Mouse (Mus musculus): Measurements from ENCODE around the gene Ckap5. TPM values are rescaled to one million over a fixed set of nuclear protein-coding genes. Genes with fewer than 3 reads are reported as not detected.
A peak's percentile ranks its signal among the peaks of the same experiment; 100 is the strongest.
"Not testable (repeated sequence)": the region's sequence is repeated elsewhere in the genome, so short reads cannot be mapped to it uniquely, and the experiment has no call there.

Ckap5 gene
- polyA plus RNA-seq, 1 experiment from 2014 or later = 131 TPM

DNA sequence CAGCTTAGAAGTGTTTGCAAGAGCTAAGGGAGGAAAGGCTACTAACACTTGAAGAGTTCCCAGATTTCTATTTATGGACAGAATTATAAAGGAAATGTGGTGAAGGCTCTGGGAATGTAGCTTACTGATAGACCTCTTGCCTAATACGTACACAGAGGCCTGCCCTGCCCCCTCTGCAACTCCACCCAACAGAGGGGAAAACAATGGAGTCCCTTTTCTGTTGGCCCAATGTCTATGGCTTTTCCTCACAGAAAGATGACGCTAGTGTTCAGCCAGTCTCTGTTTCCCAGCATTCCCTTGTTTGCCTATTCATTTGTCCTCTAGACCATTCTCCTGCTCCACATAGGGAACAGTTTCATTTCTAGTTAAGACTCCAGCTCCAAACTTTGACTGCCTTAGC lies 9.4 kb upstream of the Ckap5 start:
- 39% methylated on average over 2 of the region's 2 CpGs for WGBS
- no peak overlapping the region for H3K27ac ChIP-seq
- no peak overlapping the region for H3K4me3 ChIP-seq (replicated peaks)
- no peaks in the 10 kb centered on the region for H3K4me1 ChIP-seq (replicated peaks)
- H3K9me3 ChIP-seq = no peaks in the 10 kb centered on the region
- peaks cover 12% of the 10 kb centered on the region for H3K36me3 ChIP-seq
- no peak for ATAC-seq (ENCODE audit: insufficient number of reproducible peaks, insufficient read depth, low FRiP score, low TSS enrichment, low read depth)
- no peak overlapping the region for H3K4me2 ChIP-seq
- no peak overlapping the region for H3K9ac ChIP-seq (replicated peaks)
- no peaks in the 10 kb centered on the region for H3K27me3 ChIP-seq

DNA sequence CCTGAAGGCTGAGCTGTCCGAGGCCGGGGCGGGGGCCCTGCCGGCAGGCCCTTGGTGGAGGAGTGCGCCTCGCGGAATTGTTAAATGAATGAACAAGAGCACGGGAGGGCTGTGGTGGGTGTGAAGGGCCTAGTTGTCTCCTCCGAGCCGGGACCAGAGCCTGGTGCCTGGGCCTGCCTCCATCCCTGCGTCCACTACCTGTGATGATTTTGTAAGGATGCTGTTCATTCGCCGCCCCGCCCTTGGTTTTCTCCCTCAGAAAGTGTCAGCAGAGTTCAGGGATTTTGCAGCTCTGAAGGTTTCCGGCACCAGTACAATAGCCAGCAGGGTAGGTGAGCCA lies 555 bp downstream of the Ckap5 start:
- 0% methylated on average over 15 of the region's 15 CpGs for WGBS
- Histone ChIP-seq H3K4me3 (replicated peaks) (peak overlapping the region; percentile 95), H3K9me3 (no peaks in the 10 kb centered on the region), H3K4me1 (replicated peaks) (no peaks in the 10 kb centered on the region), H3K4me2 (peak overlapping the region; percentile 69), H3K36me3 (peaks cover 17% of the 10 kb centered on the region), H3K27ac (peak overlapping the region; percentile 90), H3K9ac (replicated peaks) (peak overlapping the region; percentile 95), H3K27me3 (no peaks in the 10 kb centered on the region)
- ATAC-seq (ENCODE audit: insufficient number of reproducible peaks, insufficient read depth, low FRiP score, low TSS enrichment, low read depth) = peak; percentile 70

DNA sequence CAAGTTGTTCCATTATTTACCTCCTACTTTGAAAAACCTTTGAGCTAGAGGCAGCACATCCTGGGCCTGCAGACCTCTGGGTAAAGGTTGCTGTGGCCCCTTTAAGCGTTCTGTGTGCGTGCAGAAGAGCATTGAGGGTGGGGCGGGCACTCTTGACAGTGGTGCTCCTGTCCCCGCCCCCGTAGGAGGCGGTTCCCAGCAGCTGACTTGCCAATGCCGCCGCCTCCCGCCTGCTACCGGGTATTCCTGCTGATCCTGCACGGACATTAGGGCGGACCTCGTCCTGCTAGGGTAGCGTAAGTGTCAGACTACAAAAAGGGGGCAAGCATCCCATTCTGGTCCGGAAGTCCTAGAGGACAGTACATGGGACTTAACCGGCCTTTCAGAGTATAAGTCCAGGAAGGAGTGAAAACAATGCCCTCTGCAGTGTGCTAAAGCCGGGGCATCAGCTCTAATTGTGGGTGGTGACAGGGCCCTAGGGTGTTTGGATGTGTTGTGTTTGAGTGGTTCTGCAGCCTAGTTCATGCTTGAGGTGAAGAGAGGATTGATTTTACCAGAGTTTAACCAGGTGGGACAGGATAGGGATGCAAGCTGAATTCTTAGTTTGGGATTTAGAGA lies 11.1 kb downstream of the Ckap5 start:
- H3K4me1 ChIP-seq (replicated peaks) = peaks cover 5% of the 10 kb centered on the region; the same call in 1 of the 2 replicates
- WGBS = 6% methylated on average over 17 of the region's 17 CpGs
- ATAC-seq (ENCODE audit: insufficient number of reproducible peaks, insufficient read depth, low FRiP score, low TSS enrichment, low read depth) = peak; percentile 83
- 0 out of 2 replicates have a peak overlapping the region, but pooled peaks have one; percentile 23 for H3K9ac ChIP-seq (replicated peaks)
- H3K27me3 ChIP-seq = no peaks in the 10 kb centered on the region
- H3K27ac ChIP-seq = no peak overlapping the region
- no peaks in the 10 kb centered on the region for H3K9me3 ChIP-seq
- peak overlapping the region; percentile 35 for H3K4me3 ChIP-seq (replicated peaks)
- 0 out of 2 replicates have a peak, but pooled peaks cover 4% of the 10 kb centered on the region for H3K36me3 ChIP-seq
- H3K4me2 ChIP-seq = peak overlapping the region; percentile 51

DNA sequence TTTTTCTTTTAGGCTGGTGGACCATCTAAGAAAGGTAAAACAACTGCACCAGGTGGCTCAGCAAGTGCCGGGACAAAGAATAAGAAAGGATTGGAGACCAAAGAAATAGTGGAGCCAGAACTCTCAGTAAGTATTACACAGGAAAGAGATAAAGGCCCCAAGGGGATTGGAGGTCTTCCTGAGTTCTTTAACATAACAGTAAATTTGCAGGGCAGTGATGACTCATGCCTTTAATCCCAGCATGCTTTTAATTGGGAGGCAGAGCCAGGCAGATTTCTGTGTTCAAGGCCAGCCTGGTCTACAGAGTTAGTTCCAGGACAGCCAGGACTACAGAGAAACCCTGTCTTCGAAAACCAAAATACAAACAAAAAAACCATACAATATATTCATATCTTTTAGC lies 41.6 kb downstream of the Ckap5 start:
- WGBS = 92% methylated on average over 2 of the region's 2 CpGs
- H3K36me3 ChIP-seq = peaks cover 87% of the 10 kb centered on the region
- H3K4me1 ChIP-seq (replicated peaks) = no peaks in the 10 kb centered on the region
- no peaks in the 10 kb centered on the region for H3K27me3 ChIP-seq
- no peak overlapping the region for H3K4me2 ChIP-seq
- no peak overlapping the region for H3K9ac ChIP-seq (replicated peaks)
- H3K27ac ChIP-seq = no peak overlapping the region
- ATAC-seq (ENCODE audit: insufficient number of reproducible peaks, insufficient read depth, low FRiP score, low TSS enrichment, low read depth) = no peak
- no peak overlapping the region for H3K4me3 ChIP-seq (replicated peaks)
- no peaks in the 10 kb centered on the region for H3K9me3 ChIP-seq

DNA sequence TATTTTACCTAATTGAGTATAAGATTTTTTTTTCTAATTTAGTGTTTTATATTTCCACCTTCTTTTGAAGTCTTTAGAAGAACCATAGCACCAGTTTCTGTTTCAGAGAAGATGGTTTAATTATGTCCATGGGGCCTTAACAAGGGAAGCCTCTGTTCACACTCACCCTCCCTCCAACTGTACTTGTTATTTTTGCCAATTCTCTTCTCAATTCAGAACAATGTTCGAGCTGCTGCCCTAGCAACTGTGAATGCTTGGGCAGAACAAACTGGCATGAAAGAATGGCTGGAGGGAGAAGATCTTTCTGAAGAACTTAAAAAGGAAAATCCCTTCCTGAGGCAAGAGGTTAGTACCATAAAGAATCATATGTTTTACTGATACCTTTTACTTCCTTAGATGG lies 54.3 kb downstream of the Ckap5 start:
- peaks cover 76% of the 10 kb centered on the region for H3K36me3 ChIP-seq
- H3K9me3 ChIP-seq = no peaks in the 10 kb centered on the region
- WGBS = 95% methylated on average over 1 of the region's 1 CpGs
- ATAC-seq (ENCODE audit: insufficient number of reproducible peaks, insufficient read depth, low FRiP score, low TSS enrichment, low read depth) = no peak
- no peak overlapping the region for H3K4me2 ChIP-seq
- no peak overlapping the region for H3K4me3 ChIP-seq (replicated peaks)
- no peaks in the 10 kb centered on the region for H3K27me3 ChIP-seq
- no peak overlapping the region for H3K9ac ChIP-seq (replicated peaks)
- no peaks in the 10 kb centered on the region for H3K4me1 ChIP-seq (replicated peaks)
- no peak overlapping the region for H3K27ac ChIP-seq

DNA sequence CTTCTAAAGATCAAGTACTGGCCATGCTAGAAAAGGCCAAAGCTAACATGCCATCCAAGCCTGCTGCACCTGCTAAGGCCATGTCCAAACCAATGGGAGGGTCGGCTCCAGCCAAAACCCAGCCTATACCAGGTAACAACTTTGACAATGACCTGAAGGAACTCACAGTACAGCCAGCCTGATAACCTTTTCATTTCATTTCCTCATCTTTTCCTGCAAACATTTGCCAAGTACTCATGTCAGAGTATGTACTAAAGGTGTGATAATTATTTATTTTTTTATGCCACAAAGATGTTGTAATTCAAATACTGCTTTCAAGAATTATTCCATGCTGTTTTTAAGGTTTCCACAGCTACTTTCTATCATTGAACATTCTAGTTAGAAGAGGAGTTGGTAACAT lies 59.7 kb downstream of the Ckap5 start:
- Histone ChIP-seq H3K27me3 (no peaks in the 10 kb centered on the region), H3K4me1 (replicated peaks) (no peaks in the 10 kb centered on the region), H3K9ac (replicated peaks) (no peak overlapping the region), H3K4me2 (no peak overlapping the region), H3K9me3 (no peaks in the 10 kb centered on the region), H3K27ac (no peak overlapping the region), H3K36me3 (peaks cover 77% of the 10 kb centered on the region), H3K4me3 (replicated peaks) (no peak overlapping the region)
- WGBS = 89% methylated on average over 1 of the region's 1 CpGs
- no peak for ATAC-seq (ENCODE audit: insufficient number of reproducible peaks, insufficient read depth, low FRiP score, low TSS enrichment, low read depth)

DNA sequence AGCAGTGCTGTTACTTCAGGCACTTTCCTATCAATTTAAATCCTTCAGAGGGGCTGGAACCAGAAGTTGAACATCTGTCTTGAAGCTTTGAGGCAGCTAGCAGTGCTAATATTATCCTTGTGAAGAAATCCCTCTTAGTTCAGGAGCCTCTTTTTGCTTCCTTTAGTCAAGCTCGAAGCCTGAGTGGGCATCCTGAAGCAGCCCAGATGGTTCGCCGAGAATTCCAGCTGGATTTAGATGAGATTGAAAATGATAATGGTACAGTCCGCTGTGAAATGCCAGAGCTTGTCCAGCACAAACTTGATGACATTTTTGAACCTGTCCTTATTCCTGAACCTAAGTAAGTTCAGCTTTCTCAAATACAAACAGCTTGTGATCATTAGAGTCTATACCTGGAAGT lies 73.9 kb downstream of the Ckap5 start:
- Histone ChIP-seq H3K9me3 (no peaks in the 10 kb centered on the region), H3K4me1 (replicated peaks) (no peaks in the 10 kb centered on the region), H3K4me2 (no peak overlapping the region), H3K27me3 (no peaks in the 10 kb centered on the region), H3K27ac (no peak overlapping the region), H3K4me3 (replicated peaks) (no peak overlapping the region), H3K36me3 (peaks cover 92% of the 10 kb centered on the region), H3K9ac (replicated peaks) (no peak overlapping the region)
- no peak for ATAC-seq (ENCODE audit: insufficient number of reproducible peaks, insufficient read depth, low FRiP score, low TSS enrichment, low read depth)
- WGBS = 95% methylated on average over 4 of the region's 4 CpGs

DNA sequence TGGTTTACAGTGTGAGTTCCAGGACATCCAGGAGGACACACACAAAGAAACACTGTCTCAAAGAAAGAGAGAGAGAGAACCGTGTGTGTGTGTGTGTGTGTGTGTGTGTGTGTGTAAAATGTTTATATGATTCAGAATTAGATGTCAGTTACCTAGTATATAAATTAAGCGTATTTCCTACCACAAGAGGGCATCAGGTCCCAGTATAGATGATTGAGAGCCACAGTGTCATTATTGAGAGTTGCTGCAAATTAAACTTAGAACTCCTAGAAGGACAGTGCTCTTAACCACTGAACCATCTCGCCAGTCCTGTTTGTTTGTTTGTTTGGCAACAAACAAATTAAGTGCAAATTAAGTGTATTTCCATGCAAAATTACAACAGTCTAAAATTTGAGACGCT lies 75.8 kb downstream of the Ckap5 start:
- 83% methylated on average over 4 of the region's 4 CpGs for WGBS
- Histone ChIP-seq H3K27ac (no peak overlapping the region), H3K4me3 (replicated peaks) (no peak overlapping the region), H3K9ac (replicated peaks) (no peak overlapping the region), H3K4me2 (no peak overlapping the region), H3K36me3 (peaks cover 89% of the 10 kb centered on the region), H3K4me1 (replicated peaks) (no peaks in the 10 kb centered on the region), H3K9me3 (no peaks in the 10 kb centered on the region), H3K27me3 (no peaks in the 10 kb centered on the region)
- no peak for ATAC-seq (ENCODE audit: insufficient number of reproducible peaks, insufficient read depth, low FRiP score, low TSS enrichment, low read depth)

DNA sequence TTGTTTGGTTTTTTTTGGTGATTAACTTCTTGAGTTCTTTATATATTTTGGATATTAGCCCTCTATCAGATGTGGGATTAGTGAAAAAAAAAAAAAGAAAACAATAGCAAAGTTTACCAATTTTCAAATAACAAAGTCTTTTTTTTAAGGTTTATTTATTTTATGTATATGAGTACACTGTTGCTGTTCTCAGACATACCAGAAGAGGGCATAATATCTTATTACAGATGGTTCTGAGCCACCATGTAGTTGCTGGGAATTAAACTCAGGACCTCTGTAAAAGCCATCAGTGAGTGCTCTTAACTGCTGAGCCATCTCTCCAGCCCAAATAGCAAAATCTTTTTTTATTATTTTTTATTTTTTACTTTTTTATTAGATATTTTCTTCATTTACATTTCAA lies 82.8 kb downstream of the Ckap5 start:
- H3K4me3 ChIP-seq (replicated peaks); H3K4me2 ChIP-seq; H3K9me3 ChIP-seq; ATAC-seq (ENCODE audit: insufficient number of reproducible peaks, insufficient read depth, low FRiP score, low TSS enrichment, low read depth); H3K4me1 ChIP-seq (replicated peaks); H3K27me3 ChIP-seq; H3K27ac ChIP-seq; H3K9ac ChIP-seq (replicated peaks): not testable (repeated sequence)
- peaks cover 82% of the 10 kb centered on the region for H3K36me3 ChIP-seq

DNA sequence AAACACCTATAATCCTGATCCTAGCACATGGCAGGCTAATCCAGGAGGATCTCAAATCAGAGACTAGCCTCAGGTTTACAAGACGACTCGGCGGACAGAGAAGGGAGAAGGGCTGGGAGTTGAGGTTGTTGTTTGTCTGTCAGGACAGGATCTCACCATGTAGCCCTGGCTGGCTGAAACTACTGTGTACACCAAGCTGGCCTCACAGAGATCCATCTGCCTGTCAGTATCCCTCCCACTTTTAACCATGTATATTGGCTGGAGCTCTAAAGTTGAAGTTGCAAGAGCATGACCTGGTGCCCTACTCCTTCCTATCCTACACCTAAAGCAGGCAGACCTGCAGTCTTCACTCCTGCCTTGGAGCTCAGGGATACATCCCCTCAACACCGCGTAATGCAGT lies 95.8 kb downstream of the Ckap5 start:
- no peak for ATAC-seq (ENCODE audit: insufficient number of reproducible peaks, insufficient read depth, low FRiP score, low TSS enrichment, low read depth)
- no peaks in the 10 kb centered on the region for H3K27me3 ChIP-seq
- H3K9ac ChIP-seq (replicated peaks) = no peak overlapping the region
- peaks cover 62% of the 10 kb centered on the region for H3K36me3 ChIP-seq
- H3K9me3 ChIP-seq = no peaks in the 10 kb centered on the region
- WGBS = 93% methylated on average over 5 of the region's 5 CpGs
- no peaks in the 10 kb centered on the region for H3K4me1 ChIP-seq (replicated peaks)
- no peak overlapping the region for H3K27ac ChIP-seq
- no peak overlapping the region for H3K4me2 ChIP-seq
- H3K4me3 ChIP-seq (replicated peaks) = no peak overlapping the region

DNA sequence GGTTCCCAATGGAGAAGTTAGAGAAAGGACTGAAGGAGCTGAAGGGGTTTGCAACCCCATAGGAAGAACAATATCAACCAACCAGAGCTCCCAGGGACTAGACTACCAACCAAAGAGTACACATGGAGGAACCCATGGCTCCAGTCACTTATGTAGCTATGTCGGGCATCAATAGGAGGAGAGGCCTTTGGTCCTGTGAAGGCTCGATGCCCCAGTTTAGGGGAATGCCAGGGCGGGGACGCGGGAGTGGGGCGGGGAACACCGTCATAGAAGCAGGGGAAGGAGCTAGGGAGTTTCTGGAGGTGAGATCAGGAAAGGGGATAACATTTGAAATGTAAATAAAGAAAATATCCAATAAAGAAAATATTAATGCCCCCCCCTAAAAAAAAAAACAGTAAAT lies 96.8 kb downstream of the Ckap5 start:
- ATAC-seq (ENCODE audit: insufficient number of reproducible peaks, insufficient read depth, low FRiP score, low TSS enrichment, low read depth) = not testable (repeated sequence)
- 94% methylated on average over 7 of the region's 7 CpGs for WGBS

DNA sequence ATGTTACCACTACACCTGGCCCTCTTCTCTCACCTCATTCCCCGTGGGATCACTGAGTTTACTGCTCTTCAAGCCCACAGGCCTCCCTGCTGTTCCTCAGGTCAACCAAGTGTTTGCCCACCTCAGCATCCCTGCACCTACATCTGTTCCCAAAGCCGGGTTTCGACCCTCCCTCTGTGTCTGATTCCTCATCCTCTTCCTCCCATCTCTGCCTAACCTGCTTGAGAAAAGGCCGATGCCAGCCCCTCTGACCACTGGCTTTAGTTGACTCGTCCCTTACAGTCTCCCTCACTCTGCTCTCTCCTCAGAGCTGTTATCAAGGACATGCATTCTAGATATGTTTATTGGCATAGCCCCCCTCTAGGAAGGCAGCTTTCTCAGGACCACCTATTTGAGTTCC lies 100.9 kb downstream of the Ckap5 start:
- no peak overlapping the region for H3K9ac ChIP-seq (replicated peaks)
- no peaks in the 10 kb centered on the region for H3K27me3 ChIP-seq
- H3K27ac ChIP-seq = no peak overlapping the region
- H3K9me3 ChIP-seq = no peaks in the 10 kb centered on the region
- H3K36me3 ChIP-seq = peaks cover 11% of the 10 kb centered on the region
- H3K4me2 ChIP-seq = no peak overlapping the region
- no peak for ATAC-seq (ENCODE audit: insufficient number of reproducible peaks, insufficient read depth, low FRiP score, low TSS enrichment, low read depth)
- no peaks in the 10 kb centered on the region for H3K4me1 ChIP-seq (replicated peaks)
- WGBS = 71% methylated on average over 5 of the region's 5 CpGs
- H3K4me3 ChIP-seq (replicated peaks) = no peak overlapping the region

More for the DNA sequence above, 96.8 kb downstream of the Ckap5 start:
- H3K9me3 ChIP-seq; H3K4me1 ChIP-seq (replicated peaks); H3K27ac ChIP-seq; H3K27me3 ChIP-seq; H3K4me3 ChIP-seq (replicated peaks); H3K9ac ChIP-seq (replicated peaks); H3K4me2 ChIP-seq: not testable (repeated sequence)
- H3K36me3 ChIP-seq = peaks cover 51% of the 10 kb centered on the region

All from limb, embryonic 12.5 days (tissue).